Mouse (Mus musculus) adrenal gland, postnatal 14 days (tissue): ENCODE results near the gene Sstr4. TPM values are rescaled to one million over a fixed set of nuclear protein-coding genes. Genes with fewer than 3 reads are reported as not detected.

Source experiments
- DNase-seq: peaks from one replicate; pipeline ENCODE4 v3.0.0; 2021; ENCODE audit warnings: mixed read lengths
- total RNA-seq: library from RNA; stranded (reverse); gene quantifications from 2 replicates; pipeline ENCODE4 v1.2.3, GENCODE M21; 2021

Sstr4 gene
- total RNA-seq, 1 experiment from 2014 or later, result 0.70 TPM

GRCm38 (mm10) chr2:148393846-148394245 lies 1.3 kb upstream of the Sstr4 start:
- DNase-seq, result no peak

GRCm38 (mm10) chr2:148396209-148396608 lies 1.1 kb downstream of the Sstr4 start:
- DNase-seq, result no peak

GRCm38 (mm10) chr2:148397015-148397783 lies 2.1 kb downstream of the Sstr4 start:
- DNase-seq, result no peak

GRCm38 (mm10) chr2:148397784-148398100 lies 2.6 kb downstream of the Sstr4 start:
- peak; percentile 58 for DNase-seq

GRCm38 (mm10) chr2:148398901-148399685 lies 3.9 kb downstream of the Sstr4 start:
- DNase-seq, result no peak

GRCm38 (mm10) chr2:148402227-148402626 lies 7.1 kb downstream of the Sstr4 start:
- DNase-seq, result peak; percentile 8

- no peak for DNase-seq
Measured at GRCm38 (mm10) chr2:148404906-148405305, 9.8 kb downstream of the Sstr4 start.

- DNase-seq, result peak; percentile 60
Measured at GRCm38 (mm10) chr2:148406160-148406970, 11.2 kb downstream of the Sstr4 start.

- DNase-seq, result peak; percentile 87
Measured at GRCm38 (mm10) chr2:148406971-148407869, 12.1 kb downstream of the Sstr4 start.

GRCm38 (mm10) chr2:148407870-148408760 lies 13.0 kb downstream of the Sstr4 start, which contains the start of gene Thbd:
Gene Thbd (minus strand): TSS chr2:148408188.
- peak; percentile 76 for DNase-seq

GRCm38 (mm10) chr2:148408761-148409120 lies 13.6 kb downstream of the Sstr4 start:
- no peak for DNase-seq

GRCm38 (mm10) chr2:148409141-148409540 lies 14.0 kb downstream of the Sstr4 start:
- DNase-seq, result peak; percentile 94

- DNase-seq, result no peak
Measured at GRCm38 (mm10) chr2:148409821-148410220, 14.7 kb downstream of the Sstr4 start.

GRCm38 (mm10) chr2:148419151-148419550 lies 24.0 kb downstream of the Sstr4 start:
- DNase-seq, result no peak

- no peak for DNase-seq
Measured at GRCm38 (mm10) chr2:148419776-148420175, 24.6 kb downstream of the Sstr4 start.

- DNase-seq, result no peak
Measured at GRCm38 (mm10) chr2:148421112-148421511, 26.0 kb downstream of the Sstr4 start.

GRCm38 (mm10) chr2:148421706-148422105 lies 26.6 kb downstream of the Sstr4 start:
- DNase-seq, result no peak

GRCm38 (mm10) chr2:148425709-148426382 lies 30.7 kb downstream of the Sstr4 start:
- no peak for DNase-seq

- DNase-seq, result no peak
Measured at GRCm38 (mm10) chr2:148427553-148427952, 32.4 kb downstream of the Sstr4 start.

- no peak for DNase-seq
Measured at GRCm38 (mm10) chr2:148428523-148428922, 33.4 kb downstream of the Sstr4 start.
